Mouse (Mus musculus): Measurements from ENCODE around the gene Rasgef1a.

The Rasgef1a gene

DNA sequence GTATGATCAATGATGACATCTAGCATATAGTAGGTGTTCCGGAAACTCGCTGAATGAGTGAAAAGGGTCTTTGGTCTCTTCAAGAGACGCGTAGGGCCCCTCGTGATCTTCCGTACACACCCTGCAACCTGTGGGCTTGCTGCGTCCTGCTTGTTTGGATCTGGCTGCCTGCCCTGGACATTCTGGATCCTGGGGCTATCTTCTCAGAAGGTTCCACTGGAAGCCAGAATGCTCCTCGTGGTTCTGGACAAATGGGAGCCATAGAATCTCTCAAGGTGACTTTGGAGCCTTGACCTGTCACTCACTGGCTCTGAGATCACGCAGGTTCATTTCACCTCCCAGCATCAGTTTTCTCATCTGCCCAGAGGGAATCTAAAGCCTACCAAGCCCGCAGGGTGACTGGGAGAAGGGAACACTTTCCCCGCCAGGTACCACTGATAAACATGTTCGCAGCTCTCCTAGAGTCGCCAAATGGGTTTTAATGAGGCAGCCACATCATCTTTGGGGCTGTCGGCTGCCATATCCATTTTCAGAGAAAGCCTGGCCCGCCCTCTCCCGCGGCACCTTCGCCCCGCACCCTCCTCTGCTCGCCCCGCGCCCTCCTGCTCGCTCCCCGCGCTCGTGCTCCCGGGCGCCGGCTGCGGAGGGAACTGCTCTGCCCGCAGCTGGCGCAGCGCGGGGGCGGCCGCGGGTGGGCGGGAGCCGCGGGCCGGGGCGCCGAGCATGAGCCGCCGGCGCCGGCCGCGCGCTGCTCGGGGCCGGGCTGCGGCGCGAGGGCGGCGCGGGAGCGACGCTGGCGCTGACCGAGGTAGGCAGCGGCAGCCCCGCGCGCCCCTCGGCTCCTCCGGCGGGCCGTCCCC is at the start of gene Rasgef1a:
Gene Rasgef1a (plus strand): TSS at position 683 of the 860 bp plus-strand sequence.
- no peak for DNase-seq

GRCm38 (mm10) chr6:117963201-117963600 is 48.0 kb upstream of the Rasgef1a start:
- DNase-seq = no peak

GRCm38 (mm10) chr6:117966729-117967128 is 44.5 kb upstream of the Rasgef1a start:
- peak; percentile 8 to 43 for DNase-seq

- DNase-seq = no peak
These were observed 24.1 kb upstream of the Rasgef1a start for GRCm38 (mm10) chr6:117987173-117987572.

GRCm38 (mm10) chr6:117989209-117989608 is 22.0 kb upstream of the Rasgef1a start:
- no peak for DNase-seq

GRCm38 (mm10) chr6:117990649-117991048 is 20.6 kb upstream of the Rasgef1a start:
- no peak for DNase-seq

GRCm38 (mm10) chr6:117991297-117991696 is 19.9 kb upstream of the Rasgef1a start:
- DNase-seq = no peak

GRCm38 (mm10) chr6:117991928-117992327 is 19.3 kb upstream of the Rasgef1a start:
- no peak for DNase-seq

GRCm38 (mm10) chr6:117995168-117995567 is 16.1 kb upstream of the Rasgef1a start:
- DNase-seq = no peak

GRCm38 (mm10) chr6:118001272-118001671 is 10.0 kb upstream of the Rasgef1a start:
- DNase-seq = peak in 1 of 2 experiments; percentile 56

DNA sequence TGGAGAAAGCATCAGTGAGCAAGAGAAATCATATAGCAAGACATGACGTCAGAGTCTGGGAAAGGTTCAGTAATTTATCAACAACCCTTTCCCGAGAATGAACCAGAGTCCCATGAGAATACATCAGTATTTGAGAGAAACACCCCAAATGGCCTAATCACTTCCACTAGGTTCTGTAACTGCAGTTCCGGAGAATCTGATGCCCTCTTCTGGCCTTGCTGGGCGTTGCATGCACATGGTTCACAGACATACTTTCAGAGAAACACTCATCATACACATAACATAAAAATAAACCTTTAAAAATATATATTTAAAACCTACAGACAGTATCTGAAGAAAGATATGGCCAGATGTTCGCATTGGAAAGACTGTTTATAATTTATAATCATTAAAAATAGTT is 3.9 kb upstream of the Rasgef1a start:
- DNase-seq = peak in 1 of 2 experiments; percentile 50

DNA sequence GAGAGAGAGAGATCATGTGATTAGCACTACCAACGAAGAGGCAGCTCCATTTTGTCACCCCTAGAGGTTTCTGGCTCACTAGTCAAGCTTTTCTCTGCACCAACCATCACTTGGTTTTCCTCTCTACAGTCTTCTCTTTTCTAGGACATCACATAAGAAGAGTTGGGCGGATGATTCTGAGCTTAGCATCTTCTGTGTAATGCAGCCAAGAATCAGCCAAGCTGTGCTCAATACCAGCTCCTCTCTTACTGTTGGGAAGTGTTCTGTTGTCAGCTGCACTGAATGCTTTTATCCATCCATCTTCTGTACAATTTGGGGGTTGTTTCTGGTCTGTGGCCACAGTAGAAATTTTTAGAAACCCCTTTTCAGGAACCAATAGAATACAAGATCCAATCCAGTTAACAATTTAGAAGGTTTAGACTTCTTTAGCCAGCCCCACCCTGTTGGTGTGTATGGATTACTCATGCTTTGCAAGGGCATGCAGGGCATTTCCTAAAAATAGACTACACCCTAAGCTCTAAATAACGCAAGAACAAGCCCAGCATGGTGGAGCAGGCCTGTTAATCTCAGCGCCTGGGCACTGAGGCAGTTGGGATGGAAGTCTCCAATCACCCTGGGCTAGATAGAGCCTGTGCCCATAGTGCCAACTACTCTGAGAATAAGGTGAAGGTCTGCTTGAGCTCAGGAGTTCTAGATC is 3.2 kb upstream of the Rasgef1a start:
- DNase-seq = no peak

DNA sequence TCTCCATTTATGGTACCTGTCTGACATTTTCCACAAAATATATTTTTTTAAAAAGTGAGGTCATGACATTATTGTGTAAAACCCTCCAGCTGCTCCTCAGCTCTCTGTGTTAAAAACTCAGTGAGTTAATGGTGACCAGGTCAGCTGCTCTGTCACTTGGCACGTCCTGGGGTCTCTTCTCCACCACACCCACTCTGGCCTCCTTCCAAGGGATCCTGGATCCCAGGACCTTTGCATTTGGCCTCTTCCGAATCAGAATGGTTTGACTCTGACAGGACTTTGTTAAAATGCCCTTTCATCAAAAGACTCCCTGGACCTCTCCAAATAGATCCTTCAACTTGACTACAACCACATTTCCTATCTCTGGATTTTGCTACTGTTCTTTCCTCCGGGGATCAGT is 982 bp upstream of the Rasgef1a start:
- DNase-seq = no peak

- DNase-seq = no peak
These were observed 528 bp downstream of the Rasgef1a start for GRCm38 (mm10) chr6:118011616-118012316.

- DNase-seq = no peak
These were observed 1.1 kb downstream of the Rasgef1a start for GRCm38 (mm10) chr6:118012317-118012700.

DNA sequence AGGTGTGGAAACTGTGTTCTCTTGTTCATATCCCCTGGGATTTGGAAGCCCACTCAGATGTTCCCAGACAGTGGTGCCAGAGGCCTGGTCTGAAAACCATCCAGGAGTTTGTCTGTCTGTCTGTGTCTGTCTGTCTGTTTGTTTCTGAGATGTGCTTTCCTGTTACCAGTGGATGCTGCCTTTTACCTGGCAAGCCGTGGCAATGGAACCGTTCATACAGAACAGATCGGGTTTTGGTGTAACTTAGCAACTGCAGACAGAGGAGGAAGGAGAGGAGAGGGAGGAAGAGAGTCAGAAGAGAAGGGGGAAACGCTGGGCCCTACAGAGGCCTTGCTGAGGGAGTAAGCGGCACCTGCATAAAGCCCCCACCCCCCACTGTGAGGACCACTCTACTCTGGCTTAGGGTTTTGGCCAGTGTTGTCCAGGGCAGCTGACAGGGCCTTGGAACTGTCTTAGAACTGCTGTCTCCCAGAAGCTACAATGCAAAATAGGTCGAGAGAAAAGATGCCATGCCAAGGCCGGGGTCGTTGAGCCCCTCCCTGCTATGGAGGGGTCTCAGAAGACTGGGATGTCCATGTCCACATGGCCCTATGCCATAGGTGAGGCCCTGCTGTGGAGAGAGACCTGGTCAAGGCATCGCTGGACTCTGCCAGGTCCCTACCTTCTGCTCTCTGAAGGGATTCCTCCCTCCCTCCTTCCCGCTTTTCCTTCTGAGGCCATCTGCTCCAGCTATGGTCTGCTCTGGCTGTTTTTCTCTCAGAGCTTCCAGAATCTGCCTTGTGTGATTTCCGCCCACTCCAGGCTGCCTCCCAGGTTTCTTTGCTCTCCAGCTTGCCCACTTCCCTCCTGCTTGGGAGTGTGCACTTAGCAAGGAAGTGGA is 2.0 kb downstream of the Rasgef1a start:
- DNase-seq = no peak

DNA sequence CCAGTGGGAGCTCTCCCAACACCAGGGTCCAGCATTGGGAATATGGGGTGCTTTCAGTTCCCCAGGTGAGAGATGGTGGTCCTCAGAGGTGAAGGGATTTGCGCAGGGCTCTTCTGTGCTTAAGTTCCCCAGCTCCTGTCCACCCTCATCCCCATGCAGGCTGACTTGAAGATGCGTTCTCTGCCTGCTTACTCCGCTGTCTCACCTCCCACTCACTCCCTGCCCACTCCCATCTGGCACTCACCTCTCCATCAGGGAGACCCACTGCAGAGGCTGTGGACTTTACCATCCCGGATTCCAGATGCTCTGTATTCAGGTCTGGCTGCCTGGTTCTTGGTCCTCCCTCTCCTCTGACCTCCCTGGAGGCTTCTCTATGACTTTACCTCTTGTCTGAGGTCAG is 3.6 kb downstream of the Rasgef1a start:
- no peak for DNase-seq

DNA sequence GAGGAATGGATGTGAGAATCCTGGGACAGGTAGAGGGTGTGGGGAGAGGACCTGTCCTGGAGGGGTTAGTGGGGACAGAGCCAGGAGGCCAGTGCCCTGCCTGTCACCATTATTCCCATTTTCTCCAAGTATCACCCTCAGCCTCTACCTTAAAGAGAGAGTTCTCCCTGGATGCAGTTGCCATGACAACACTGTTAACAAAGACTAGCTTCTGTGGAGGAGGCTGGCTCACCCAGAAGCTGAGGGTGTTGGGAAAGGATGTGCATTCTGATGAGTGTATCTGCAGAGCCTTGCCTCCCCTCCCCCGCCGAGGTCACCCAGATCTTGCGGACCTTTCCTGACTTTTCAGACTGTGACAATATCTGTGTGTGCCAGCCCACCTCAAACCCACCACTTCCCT is 4.7 kb downstream of the Rasgef1a start:
- DNase-seq = no peak

DNA sequence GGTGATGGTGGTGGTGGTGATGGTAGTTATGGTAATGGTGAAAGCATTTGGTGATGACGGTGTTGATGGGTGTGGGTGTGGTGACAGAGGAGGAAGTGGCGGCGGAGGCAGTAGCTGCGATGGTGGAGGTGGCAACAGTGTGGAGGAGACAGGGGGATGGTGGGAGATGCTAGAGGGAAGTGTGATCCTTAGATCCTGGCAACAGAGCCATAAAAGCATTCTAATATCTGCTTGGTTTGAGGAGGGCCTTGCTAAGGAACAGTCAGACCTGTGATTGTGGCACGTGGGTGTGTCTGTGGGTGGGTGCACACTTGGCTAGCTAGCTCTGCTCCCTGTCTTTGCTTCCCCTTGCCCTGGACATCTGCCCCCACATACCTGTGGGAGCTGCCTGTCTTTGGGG is 7.4 kb downstream of the Rasgef1a start:
- no peak for DNase-seq

GRCm38 (mm10) chr6:118019569-118019968 is 8.3 kb downstream of the Rasgef1a start:
- DNase-seq = no peak

GRCm38 (mm10) chr6:118022898-118023635 is 11.8 kb downstream of the Rasgef1a start:
- no peak for DNase-seq

GRCm38 (mm10) chr6:118027036-118027435 is 15.8 kb downstream of the Rasgef1a start:
- no peak for DNase-seq

All from kidney, postnatal 25 days (tissue).